Mouse (Mus musculus) layer of hippocampus, postnatal 25 days (tissue): ENCODE measurements around the gene Cln5. TPM values are rescaled to one million over a fixed set of nuclear protein-coding genes. Genes with fewer than 3 reads are reported as not detected.
A peak's percentile ranks its signal among the peaks of the same experiment; 100 is the strongest.

Experiments used
- DNase-seq, 2 experiments: peaks; one replicate each; pipeline ENCODE4 v3.0.0; 2022; ENCODE audit warnings: mixed read lengths in 2 of 2, low spot score in 1 of 2; ENCODE audit errors: extremely low spot score in 1 of 2
- total RNA-seq, 2 experiments: library from RNA; stranded (reverse); gene quantifications; 2 replicates each; pipeline ENCODE4 v1.2.3; 2021

Gene Cln5
- total RNA-seq, result 10 to 100 TPM in 1 of 2 experiments, 1 to 10 TPM in 1; 9.6 to 10.3 TPM

GRCm38 (mm10) chr14:103069864-103070611 is at the start of gene Cln5:
TSS of gene Cln5 (plus strand) at chr14:103070216.
- DNase-seq, result peak; percentile 74 to 76

GRCm38 (mm10) chr14:103029203-103029602 is 40.8 kb upstream of the Cln5 start:
- DNase-seq, result no peak

- no peak for DNase-seq
Measured at GRCm38 (mm10) chr14:103033271-103033823, 36.7 kb upstream of the Cln5 start.

- no peak for DNase-seq
Measured at GRCm38 (mm10) chr14:103034076-103034475, 35.9 kb upstream of the Cln5 start.

GRCm38 (mm10) chr14:103037016-103037415 is 33.0 kb upstream of the Cln5 start:
- no peak for DNase-seq

- DNase-seq, result no peak
Measured at GRCm38 (mm10) chr14:103046677-103047076, 23.3 kb upstream of the Cln5 start, which contains the start of gene Acod1. TSS of gene Acod1 (plus strand) at chr14:103046977.

GRCm38 (mm10) chr14:103048292-103049086 is 21.5 kb upstream of the Cln5 start:
- DNase-seq, result no peak

GRCm38 (mm10) chr14:103051159-103051769 is 18.8 kb upstream of the Cln5 start:
- peak; percentile 48 to 77 for DNase-seq

GRCm38 (mm10) chr14:103054731-103055130 is 15.3 kb upstream of the Cln5 start:
- no peak for DNase-seq

- DNase-seq, result no peak
Measured at GRCm38 (mm10) chr14:103056601-103057000, 13.4 kb upstream of the Cln5 start.

GRCm38 (mm10) chr14:103058998-103059397 is 11.0 kb upstream of the Cln5 start:
- DNase-seq, result no peak

GRCm38 (mm10) chr14:103059495-103059894 is 10.5 kb upstream of the Cln5 start:
- DNase-seq, result no peak

GRCm38 (mm10) chr14:103065294-103066167 is 4.5 kb upstream of the Cln5 start:
- DNase-seq, result peak; percentile 61 to 90

GRCm38 (mm10) chr14:103069465-103069863 is 552 bp upstream of the Cln5 start:
- DNase-seq, result no peak

GRCm38 (mm10) chr14:103070790-103071189 is 774 bp downstream of the Cln5 start:
- no peak for DNase-seq

- no peak for DNase-seq
Measured at GRCm38 (mm10) chr14:103071471-103071870, 1.5 kb downstream of the Cln5 start.

GRCm38 (mm10) chr14:103072731-103073130 is 2.7 kb downstream of the Cln5 start:
- DNase-seq, result no peak

GRCm38 (mm10) chr14:103073825-103074224 is 3.8 kb downstream of the Cln5 start:
- DNase-seq, result no peak

- DNase-seq, result no peak
Measured at GRCm38 (mm10) chr14:103075166-103075565, 5.2 kb downstream of the Cln5 start.
